Mouse (Mus musculus) E14TG2a.4 (cell line): ENCODE results near the gene OR5BS1P.
"Not testable (repeated sequence)": the region's sequence is repeated elsewhere in the genome, so short reads cannot be mapped to it uniquely, and the experiment has no call there.

ENCODE experiments used
- H3K27me3 ChIP-seq: 2 replicates; pipeline ENCODE4 v1.6.1; 2014; ENCODE audit warnings: low read length, control low read depth; ENCODE audit not compliant: insufficient read depth
- H3K36me3 ChIP-seq: 2 replicates; pipeline ENCODE4 v1.6.1; 2014; ENCODE audit warnings: low read length, control low read depth; ENCODE audit not compliant: insufficient read depth
- H3K4me1 ChIP-seq: replicated peaks from 2 replicates; pipeline ENCODE4 v1.6.1; 2014; ENCODE audit warnings: low read depth, low read length, control low read depth
- H3K4me3 ChIP-seq: replicated peaks from 2 replicates; pipeline ENCODE4 v1.5.1; 2014; ENCODE audit warnings: mild to moderate bottlenecking, low read length
- H3K9me3 ChIP-seq: 2 replicates; pipeline ENCODE4 v1.6.1; 2014; ENCODE audit warnings: low read length, control low read depth
- CTCF ChIP-seq: conservative IDR thresholded peaks from 2 replicates; pipeline ENCODE4 v1.5.1; 2014; ENCODE audit warnings: low read length
- NANOG ChIP-seq: IDR thresholded peaks from 2 replicates; pipeline ENCODE4 v1.6.1; 2014; ENCODE audit warnings: borderline replicate concordance, low read length, mixed read lengths
- POU5F1 ChIP-seq: IDR thresholded peaks from 2 replicates; pipeline ENCODE4 v1.6.1; 2014; ENCODE audit warnings: low read length, borderline replicate concordance

Gene OR5BS1P

GRCm38 (mm10) chr15:98469596-98469995 is at the start of gene OR5BS1P:
Gene OR5BS1P (plus strand): TSS chr15:98469896.
- no peak for TF ChIP-seq NANOG
- Histone ChIP-seq H3K27me3 (peaks cover 10% of the 10 kb centered on the region), H3K4me1 (no peaks in the 10 kb centered on the region)

GRCm38 (mm10) chr15:98420897-98421296 is 48.8 kb upstream of the OR5BS1P start:
- H3K4me3 ChIP-seq: no peak overlapping the region
- no peaks in the 10 kb centered on the region for H3K9me3 ChIP-seq
- no peaks in the 10 kb centered on the region for H3K36me3 ChIP-seq
- no peak for TF ChIP-seq NANOG
- no peak for TF ChIP-seq POU5F1
- TF ChIP-seq CTCF: no peak
- no peaks in the 10 kb centered on the region for H3K27me3 ChIP-seq
- peaks cover 6% of the 10 kb centered on the region; the same call in 1 of the 2 replicates for H3K4me1 ChIP-seq

More at GRCm38 (mm10) chr15:98469596-98469995, at the start of gene OR5BS1P:
- Histone ChIP-seq H3K9me3 (no peaks in the 10 kb centered on the region), H3K36me3 (no peaks in the 10 kb centered on the region), H3K4me3 (no peak within 1 kb of the TSS)

- no peak overlapping the region for H3K4me3 ChIP-seq
- H3K9me3 ChIP-seq: no peaks in the 10 kb centered on the region
- H3K36me3 ChIP-seq: no peaks in the 10 kb centered on the region
- H3K27me3 ChIP-seq: no peaks in the 10 kb centered on the region
- TF ChIP-seq NANOG: no peak
- TF ChIP-seq CTCF: no peak
- no peak for TF ChIP-seq POU5F1
- H3K4me1 ChIP-seq: peaks cover 6% of the 10 kb centered on the region; the same call in 1 of the 2 replicates
Observed at GRCm38 (mm10) chr15:98424326-98424725, 45.4 kb upstream of the OR5BS1P start.

DNA sequence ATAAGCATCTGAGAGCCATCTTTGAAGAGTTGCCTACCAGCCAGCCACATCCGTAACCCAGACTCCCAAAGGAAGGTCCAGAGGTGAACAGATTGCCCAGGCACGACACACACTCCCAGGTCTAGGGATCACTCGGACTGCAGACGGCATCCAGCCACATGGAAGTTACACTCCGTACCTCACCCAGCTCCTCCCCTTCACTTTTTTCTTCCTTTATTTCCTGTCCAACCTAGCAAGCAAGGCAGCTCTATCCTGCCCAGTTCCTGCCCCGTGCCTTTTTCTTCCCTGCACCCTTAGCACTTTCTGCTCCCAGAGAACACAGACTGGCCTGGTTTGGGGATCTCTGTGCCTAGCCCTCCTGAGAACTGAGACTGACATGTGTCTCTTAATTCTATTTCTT is 44.9 kb upstream of the OR5BS1P start:
- H3K27me3 ChIP-seq: no peaks in the 10 kb centered on the region
- no peaks in the 10 kb centered on the region for H3K9me3 ChIP-seq
- TF ChIP-seq POU5F1 (no peak), NANOG (no peak), CTCF (no peak)

GRCm38 (mm10) chr15:98425188-98425587 is 44.5 kb upstream of the OR5BS1P start:
- Histone ChIP-seq H3K27me3 (no peaks in the 10 kb centered on the region), H3K9me3 (no peaks in the 10 kb centered on the region), H3K4me3 (no peak overlapping the region), H3K4me1 (peaks cover 6% of the 10 kb centered on the region; the same call in 1 of the 2 replicates), H3K36me3 (no peaks in the 10 kb centered on the region)
- TF ChIP-seq POU5F1: no peak
- no peak for TF ChIP-seq NANOG
- no peak for TF ChIP-seq CTCF

More for the DNA sequence above, 44.9 kb upstream of the OR5BS1P start:
- peaks cover 6% of the 10 kb centered on the region; the same call in 1 of the 2 replicates for H3K4me1 ChIP-seq
- H3K4me3 ChIP-seq: no peak overlapping the region
- no peaks in the 10 kb centered on the region for H3K36me3 ChIP-seq

GRCm38 (mm10) chr15:98430925-98431324 is 38.8 kb upstream of the OR5BS1P start, which contains the start of gene Olfr282:
Gene Olfr282 (plus strand): TSS chr15:98431225.
- H3K27me3 ChIP-seq, H3K9me3 ChIP-seq, H3K36me3 ChIP-seq, H3K4me3 ChIP-seq, H3K4me1 ChIP-seq: not testable (repeated sequence)

GRCm38 (mm10) chr15:98444561-98444960 is 25.1 kb upstream of the OR5BS1P start:
- no peaks in the 10 kb centered on the region for H3K27me3 ChIP-seq
- TF ChIP-seq NANOG: no peak
- TF ChIP-seq POU5F1: no peak
- TF ChIP-seq CTCF: no peak
- peaks cover 5% of the 10 kb centered on the region; the same call in 1 of the 2 replicates for H3K9me3 ChIP-seq
- no peaks in the 10 kb centered on the region for H3K36me3 ChIP-seq
- H3K4me3 ChIP-seq: no peak overlapping the region
- H3K4me1 ChIP-seq: no peaks in the 10 kb centered on the region

DNA sequence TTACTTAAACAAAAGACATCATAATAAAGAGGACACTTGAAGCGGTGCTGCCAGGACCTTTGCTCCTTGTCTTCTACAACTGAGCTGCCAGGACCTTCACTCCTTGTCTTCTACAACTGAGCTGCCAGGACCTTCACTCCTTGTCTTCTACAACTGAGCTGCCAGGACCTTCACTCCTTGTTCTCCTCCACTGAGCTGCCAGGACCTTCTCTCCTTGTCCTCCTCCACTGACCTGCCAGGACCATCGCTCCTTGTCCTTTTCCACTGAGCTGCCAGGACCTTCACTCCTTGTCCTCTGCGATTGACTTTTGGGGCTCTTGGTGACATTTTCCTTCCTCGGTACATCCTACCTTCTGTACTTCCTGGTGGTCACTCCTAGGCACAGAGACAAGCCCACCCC is 21.2 kb upstream of the OR5BS1P start:
- TF ChIP-seq POU5F1 (no peak), CTCF (no peak), NANOG (no peak)
- Histone ChIP-seq H3K4me3 (no peak overlapping the region), H3K27me3 (no peaks in the 10 kb centered on the region), H3K36me3 (no peaks in the 10 kb centered on the region), H3K9me3 (peaks cover 5% of the 10 kb centered on the region; the same call in 1 of the 2 replicates), H3K4me1 (no peaks in the 10 kb centered on the region)

DNA sequence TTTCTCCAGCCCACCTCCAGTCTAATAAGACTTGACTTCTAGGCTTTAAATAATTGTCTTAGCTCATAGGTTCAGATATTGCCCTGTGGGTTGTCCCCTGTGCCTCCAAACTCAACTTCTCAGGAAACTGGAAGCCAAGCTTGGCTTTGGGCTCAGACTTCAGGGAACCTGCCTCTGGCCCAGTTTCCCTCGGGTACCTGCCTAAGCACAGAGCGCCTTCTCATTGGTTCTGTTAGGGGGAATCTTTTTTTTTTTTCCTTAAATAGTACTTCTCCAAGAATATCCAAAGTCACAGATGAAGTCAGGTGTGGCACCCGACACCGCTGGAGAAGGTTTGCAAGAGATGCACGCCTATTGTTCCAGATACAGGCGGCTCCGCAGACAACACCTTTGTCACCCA is 17.4 kb upstream of the OR5BS1P start, which contains the start of gene Olfr281:
Olfr281 (plus strand) TSS at position 301 of the 400 bp plus-strand sequence.
- Histone ChIP-seq H3K36me3 (no peaks in the 10 kb centered on the region), H3K4me3 (no peak within 1 kb of the TSS), H3K9me3 (no peaks in the 10 kb centered on the region), H3K4me1 (no peaks in the 10 kb centered on the region), H3K27me3 (no peaks in the 10 kb centered on the region)
- TF ChIP-seq POU5F1: no peak
- no peak for TF ChIP-seq NANOG
- TF ChIP-seq CTCF: no peak
